Mouse (Mus musculus): ENCODE results near the gene Zranb1.

The Zranb1 gene

GRCm38 (mm10) chr7:133019481-133020020 is 88.6 kb downstream of the Zranb1 start:
- H3K27me3 ChIP-seq (ENCODE audit: control insufficient read depth, insufficient read depth, low read length, poor library complexity, severe bottlenecking): no peaks in the 10 kb centered on the region
- DNase-seq (ENCODE audit: low read depth, low spot score): no peak
- no peaks in the 10 kb centered on the region for H3K36me3 ChIP-seq (ENCODE audit: control insufficient read depth, insufficient read depth, low read length, poor library complexity, severe bottlenecking)

GRCm38 (mm10) chr7:133024694-133025093 is 93.8 kb downstream of the Zranb1 start:
- no peaks in the 10 kb centered on the region for H3K27me3 ChIP-seq (ENCODE audit: control insufficient read depth, insufficient read depth, low read length, poor library complexity, severe bottlenecking)
- no peak for DNase-seq (ENCODE audit: low read depth, low spot score)

GRCm38 (mm10) chr7:133027930-133028329 is 97.0 kb downstream of the Zranb1 start:
- H3K27me3 ChIP-seq (ENCODE audit: control insufficient read depth, insufficient read depth, low read length, poor library complexity, severe bottlenecking): no peaks in the 10 kb centered on the region
- no peaks in the 10 kb centered on the region for H3K36me3 ChIP-seq (ENCODE audit: control insufficient read depth, insufficient read depth, low read length, poor library complexity, severe bottlenecking)
- no peak for DNase-seq (ENCODE audit: low read depth, low spot score)

More at GRCm38 (mm10) chr7:133024694-133025093, 93.8 kb downstream of the Zranb1 start:
- no peaks in the 10 kb centered on the region for H3K36me3 ChIP-seq (ENCODE audit: control insufficient read depth, insufficient read depth, low read length, poor library complexity, severe bottlenecking)

- DNase-seq (ENCODE audit: low read depth, low spot score): no peak
- Histone ChIP-seq H3K27me3 (ENCODE audit: control insufficient read depth, insufficient read depth, low read length, poor library complexity, severe bottlenecking) (no peaks in the 10 kb centered on the region), H3K36me3 (ENCODE audit: control insufficient read depth, insufficient read depth, low read length, poor library complexity, severe bottlenecking) (no peaks in the 10 kb centered on the region)
Measured at GRCm38 (mm10) chr7:133029004-133029403, 98.1 kb downstream of the Zranb1 start.

GRCm38 (mm10) chr7:133029496-133030047 is 98.6 kb downstream of the Zranb1 start:
- H3K27me3 ChIP-seq (ENCODE audit: control insufficient read depth, insufficient read depth, low read length, poor library complexity, severe bottlenecking): no peaks in the 10 kb centered on the region
- DNase-seq (ENCODE audit: low read depth, low spot score): no peak
- no peaks in the 10 kb centered on the region for H3K36me3 ChIP-seq (ENCODE audit: control insufficient read depth, insufficient read depth, low read length, poor library complexity, severe bottlenecking)

- no peaks in the 10 kb centered on the region for H3K27me3 ChIP-seq (ENCODE audit: control insufficient read depth, insufficient read depth, low read length, poor library complexity, severe bottlenecking)
- no peaks in the 10 kb centered on the region for H3K36me3 ChIP-seq (ENCODE audit: control insufficient read depth, insufficient read depth, low read length, poor library complexity, severe bottlenecking)
- DNase-seq (ENCODE audit: low read depth, low spot score): peak; percentile 35
Measured at GRCm38 (mm10) chr7:133032589-133033203, 101.8 kb downstream of the Zranb1 start.

DNA sequence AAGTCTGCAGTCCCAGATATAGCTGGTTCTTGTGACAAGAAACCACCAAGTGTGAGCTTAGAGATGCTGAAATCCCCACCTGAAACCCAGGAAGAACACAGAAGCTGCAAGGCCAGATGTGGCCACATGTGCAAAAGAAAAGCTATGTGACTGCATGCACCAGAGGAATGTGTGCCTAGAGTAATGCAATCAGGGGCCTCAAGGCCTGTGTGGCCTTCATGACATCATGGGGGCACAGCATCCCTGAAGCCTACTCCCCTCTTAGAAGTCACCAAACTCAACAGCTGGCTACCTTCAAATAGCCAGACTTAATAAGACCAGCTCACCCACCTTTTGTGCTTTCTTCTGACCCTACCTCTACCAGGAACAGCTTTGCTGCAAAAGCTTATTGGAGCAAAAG is 105.0 kb downstream of the Zranb1 start:
- H3K36me3 ChIP-seq (ENCODE audit: control insufficient read depth, insufficient read depth, low read length, poor library complexity, severe bottlenecking): no peaks in the 10 kb centered on the region
- H3K27me3 ChIP-seq (ENCODE audit: control insufficient read depth, insufficient read depth, low read length, poor library complexity, severe bottlenecking): no peaks in the 10 kb centered on the region
- DNase-seq (ENCODE audit: low read depth, low spot score): no peak
